Mouse (Mus musculus): Measurements from ENCODE around the gene Tprkb.
"Not testable (repeated sequence)": the region's sequence is repeated elsewhere in the genome, so short reads cannot be mapped to it uniquely, and the experiment has no call there.

Tprkb gene

DNA sequence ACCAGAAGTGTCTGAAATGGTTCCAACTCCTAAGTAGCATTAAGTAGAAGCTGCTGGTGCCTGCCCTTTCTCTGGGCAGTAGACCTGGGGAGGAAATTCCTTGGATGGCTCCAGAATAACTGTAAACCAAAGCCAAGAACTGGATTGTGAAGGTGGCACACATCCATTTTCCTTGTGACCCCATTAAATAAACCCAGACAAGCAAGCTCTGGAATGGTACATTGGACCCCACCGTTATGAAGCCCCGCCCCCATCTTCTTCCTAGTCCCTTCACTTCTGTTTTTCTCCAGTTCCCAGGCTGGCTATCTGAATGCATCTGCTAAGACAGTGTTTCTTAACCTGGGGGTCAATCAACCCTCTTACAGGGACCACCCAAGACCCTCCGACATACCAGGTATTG, at the start of gene Tprkb:
Tprkb (plus strand) TSS at position 279 of the 400 bp plus-strand sequence.
- in situ Hi-C loops (cut with MboI, MseI): no loop called here

GRCm38 (mm10) chr6:85862565-85862964, 49.1 kb upstream of the Tprkb start:
- in situ Hi-C loops (cut with MboI, MseI): no loop called here

DNA sequence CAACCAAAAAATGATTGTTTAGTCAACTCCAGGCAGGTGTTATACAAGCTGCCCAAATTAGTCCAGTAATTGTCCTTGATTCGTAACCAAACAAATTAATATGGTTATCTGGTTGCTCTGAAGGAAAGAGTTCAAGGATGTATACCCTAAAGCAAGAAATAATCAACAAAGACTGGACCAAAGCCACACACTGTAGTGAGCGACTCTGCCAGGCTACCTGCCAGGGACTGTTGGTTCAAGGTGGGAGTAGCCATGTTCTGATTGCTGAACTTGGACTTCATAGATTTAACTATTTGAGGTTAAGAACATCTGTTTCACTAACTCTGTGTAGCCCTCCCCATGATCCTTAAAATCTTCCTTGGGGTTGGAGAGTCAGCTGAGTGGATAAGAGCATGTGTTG, 48.5 kb upstream of the Tprkb start:
- in situ Hi-C loops (cut with MboI, MseI): no loop called here

- in situ Hi-C loops (cut with MboI, MseI): no loop called here
Observed at GRCm38 (mm10) chr6:85863840-85864239, 47.8 kb upstream of the Tprkb start.

GRCm38 (mm10) chr6:85864900-85865639, 46.6 kb upstream of the Tprkb start:
- in situ Hi-C loops (cut with MboI, MseI): not testable (repeated sequence)

GRCm38 (mm10) chr6:85866166-85866565, 45.5 kb upstream of the Tprkb start:
- in situ Hi-C loops (cut with MboI, MseI): not testable (repeated sequence)

GRCm38 (mm10) chr6:85866995-85867394, 44.7 kb upstream of the Tprkb start:
- in situ Hi-C loops (cut with MboI, MseI): not testable (repeated sequence)

GRCm38 (mm10) chr6:85867726-85868690, 43.7 kb upstream of the Tprkb start:
- in situ Hi-C loops (cut with MboI, MseI): no loop called here

DNA sequence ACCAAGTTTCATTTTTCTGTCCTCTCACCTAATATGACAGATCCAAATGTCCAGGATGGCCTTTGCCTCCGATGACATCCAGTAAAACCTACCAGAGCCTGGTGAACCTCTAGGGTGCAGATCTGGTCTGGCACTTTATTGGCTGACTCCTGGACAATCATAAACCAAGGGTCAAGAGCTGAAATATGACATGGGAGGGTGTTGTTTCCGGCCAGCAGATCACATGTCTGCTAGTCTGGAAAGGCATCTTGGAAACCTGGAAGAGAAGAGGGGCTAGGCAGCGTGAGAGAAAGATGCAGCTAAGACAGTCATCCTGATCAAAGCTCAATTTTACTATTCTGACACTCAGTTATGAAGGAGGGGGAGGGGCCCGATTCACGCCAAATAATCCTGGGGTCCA, 42.7 kb upstream of the Tprkb start, which contains the start of gene Nat8f2:
Nat8f2 (minus strand) TSS at position 153 of the 400 bp plus-strand sequence.
- in situ Hi-C loops (cut with MboI, MseI): not testable (repeated sequence)

DNA sequence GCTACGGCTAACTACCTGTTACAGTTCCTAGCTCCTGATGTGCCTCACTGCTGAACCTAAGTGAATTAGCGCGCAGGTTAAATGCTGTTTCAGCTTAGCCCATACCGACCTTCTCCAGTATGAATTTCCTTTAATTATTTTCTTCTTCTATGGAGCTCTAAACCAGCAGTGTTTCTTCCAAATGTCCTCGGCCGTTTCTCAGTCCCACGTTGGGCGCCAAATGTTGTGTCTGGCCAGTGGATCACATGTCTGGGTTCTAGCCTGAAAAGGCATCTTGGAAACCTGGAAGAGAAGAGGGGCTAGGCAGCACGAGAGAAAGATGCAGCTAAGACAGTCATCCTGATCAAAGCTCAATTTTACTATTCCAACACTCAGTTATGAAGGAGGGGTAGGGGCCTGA, 28.4 kb upstream of the Tprkb start:
- in situ Hi-C loops (cut with MboI, MseI): not testable (repeated sequence)

DNA sequence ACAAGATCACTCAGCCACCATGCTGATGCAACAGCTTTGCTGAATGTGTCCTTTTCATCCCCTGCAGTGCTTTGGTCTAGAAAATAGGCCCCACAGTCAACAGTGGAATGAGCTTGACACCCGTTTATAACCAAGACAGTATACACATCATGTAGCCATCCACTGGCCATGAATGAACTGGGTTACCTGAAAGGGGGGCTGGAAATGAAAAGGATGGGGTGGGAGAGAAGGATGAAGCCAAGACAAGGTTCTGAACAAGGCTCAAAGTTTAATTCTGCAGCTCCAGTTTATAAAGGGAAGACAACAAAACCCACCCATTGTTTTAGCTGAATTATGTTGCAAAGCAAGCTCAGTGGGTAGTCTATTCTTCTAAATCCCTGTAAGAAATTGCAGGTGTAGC, 27.4 kb upstream of the Tprkb start:
- in situ Hi-C loops (cut with MboI, MseI): no loop called here

- in situ Hi-C loops (cut with MboI, MseI): no loop called here
Observed at GRCm38 (mm10) chr6:85888961-85889360, 22.7 kb upstream of the Tprkb start.

DNA sequence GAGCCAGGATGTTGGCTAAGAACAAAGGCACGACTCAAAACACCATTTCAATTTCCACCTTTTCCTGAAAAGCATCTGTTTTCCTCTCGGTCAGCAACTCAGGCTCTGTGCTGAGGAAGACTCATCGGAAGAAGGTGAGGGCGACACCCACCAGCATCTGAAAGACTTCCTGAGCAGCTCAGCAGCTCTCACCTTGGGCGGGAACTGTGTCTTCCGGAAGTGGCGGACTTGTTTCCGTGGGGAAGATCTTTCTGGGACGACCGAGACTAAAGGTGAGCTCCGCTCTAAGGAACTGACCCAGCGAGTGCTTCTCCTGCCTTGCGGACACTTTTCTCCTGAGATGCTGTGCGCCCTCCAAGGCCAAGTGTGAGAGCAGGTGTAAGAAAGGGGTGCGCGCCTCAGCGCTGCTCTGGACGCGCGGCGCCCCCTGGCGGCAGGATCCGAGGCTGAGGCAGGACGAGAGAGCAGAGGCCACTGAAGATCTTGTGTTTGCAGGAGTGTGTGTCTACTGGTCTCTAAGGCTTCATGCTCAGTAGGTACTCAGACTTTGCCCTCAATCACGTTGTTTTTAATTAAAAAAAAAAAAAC, 16.5 kb upstream of the Tprkb start:
- in situ Hi-C loops (cut with MboI, MseI): loop anchor here in 1 of 2 experiments (5.0 kb wide), 1 partner anchor 63 kb away; the partner anchor contains the start of gene Nat8

DNA sequence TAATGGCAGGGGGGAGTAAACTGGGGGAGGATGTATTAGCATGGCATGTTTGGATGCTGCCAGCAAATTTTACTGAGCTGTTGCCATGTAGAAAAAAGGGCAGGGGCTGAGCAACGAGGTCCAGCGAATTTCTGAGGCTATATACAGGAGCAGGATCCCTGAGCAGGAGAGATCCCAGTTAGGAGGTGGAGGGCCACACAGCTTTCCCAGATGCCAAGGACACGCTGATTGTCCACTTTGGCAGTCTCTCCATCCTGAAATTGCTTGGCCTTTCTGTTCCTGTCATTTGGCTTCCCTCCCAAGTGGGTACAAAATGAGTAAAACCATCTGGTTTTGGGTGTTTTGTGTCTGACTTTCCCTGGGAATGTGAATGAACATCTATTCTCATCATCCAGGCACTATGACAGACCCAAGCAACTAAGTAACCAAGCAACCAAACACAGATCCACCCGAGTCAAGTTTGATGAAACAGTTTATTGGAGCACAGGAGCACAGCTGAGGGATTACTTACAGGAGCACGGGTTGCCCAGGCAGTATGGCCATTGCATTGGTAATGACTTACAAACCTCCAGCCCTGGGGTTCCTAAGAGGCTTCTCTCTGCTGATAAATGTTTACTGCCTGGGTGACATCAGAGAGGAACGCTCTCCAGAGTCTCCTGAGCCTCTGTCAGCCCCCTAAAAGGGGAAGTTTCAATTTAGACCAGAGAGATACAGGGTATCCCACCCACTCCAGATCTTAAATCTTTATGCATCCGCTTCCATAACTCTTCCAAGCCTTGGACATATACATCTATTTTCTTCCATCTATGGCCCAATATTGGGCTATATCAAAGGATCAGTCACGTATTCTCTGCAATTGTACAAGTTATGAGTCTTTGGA, 12.8 kb upstream of the Tprkb start:
- in situ Hi-C loops (cut with MboI, MseI): loop anchor here in 1 of 2 experiments (5.0 kb wide), 1 partner anchor 67 kb away; the partner anchor contains the start of gene Nat8

DNA sequence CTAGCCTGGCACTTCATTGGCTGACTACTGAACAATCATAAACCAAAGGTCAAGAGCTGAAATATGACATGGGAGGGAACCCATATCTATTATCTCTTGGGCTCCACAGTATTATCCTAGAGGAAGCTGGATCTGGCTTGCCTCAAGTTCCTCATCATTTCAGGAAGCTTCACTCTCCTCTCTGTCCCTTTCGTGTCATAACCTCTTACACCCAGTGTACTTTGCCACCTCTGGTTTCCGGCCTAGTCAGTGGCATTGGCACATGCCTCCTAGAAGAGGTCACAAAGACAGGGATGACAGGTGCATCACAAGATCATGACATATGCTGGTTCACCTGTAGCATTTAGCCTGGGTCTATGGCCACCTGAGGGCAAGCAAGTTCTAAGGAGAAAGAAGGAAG, 9.4 kb upstream of the Tprkb start:
- in situ Hi-C loops (cut with MboI, MseI): no loop called here

DNA sequence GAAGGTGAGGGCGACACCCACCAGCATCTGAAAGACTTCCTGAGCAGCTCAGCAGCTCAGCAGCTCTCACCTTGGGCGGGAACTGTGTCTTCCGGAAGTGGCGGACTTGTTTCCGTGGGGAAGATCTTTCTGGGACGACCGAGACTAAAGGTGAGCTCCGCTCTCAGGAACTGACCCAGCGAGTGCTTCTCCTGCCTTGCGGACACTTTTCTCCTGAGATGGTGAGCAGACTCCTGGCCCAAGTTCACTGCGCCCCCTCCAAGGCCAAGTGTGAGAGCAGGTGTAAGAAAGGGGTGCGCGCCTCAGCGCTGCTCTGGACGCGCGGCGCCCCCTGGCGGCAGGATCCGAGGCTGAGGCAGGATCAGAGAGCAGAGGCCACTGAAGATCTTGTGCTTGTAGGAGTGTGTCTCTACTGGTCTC, 7.0 kb upstream of the Tprkb start, which contains the start of gene Nat8f4:
Nat8f4 (minus strand) TSS at position 243 of the 420 bp plus-strand sequence.
- in situ Hi-C loops (cut with MboI, MseI): loop anchor here (5.0 kb wide), 2 partner anchors 317 to 322 kb away; partner anchors contain the start of gene Alms1 (in 1 of the 2)

DNA sequence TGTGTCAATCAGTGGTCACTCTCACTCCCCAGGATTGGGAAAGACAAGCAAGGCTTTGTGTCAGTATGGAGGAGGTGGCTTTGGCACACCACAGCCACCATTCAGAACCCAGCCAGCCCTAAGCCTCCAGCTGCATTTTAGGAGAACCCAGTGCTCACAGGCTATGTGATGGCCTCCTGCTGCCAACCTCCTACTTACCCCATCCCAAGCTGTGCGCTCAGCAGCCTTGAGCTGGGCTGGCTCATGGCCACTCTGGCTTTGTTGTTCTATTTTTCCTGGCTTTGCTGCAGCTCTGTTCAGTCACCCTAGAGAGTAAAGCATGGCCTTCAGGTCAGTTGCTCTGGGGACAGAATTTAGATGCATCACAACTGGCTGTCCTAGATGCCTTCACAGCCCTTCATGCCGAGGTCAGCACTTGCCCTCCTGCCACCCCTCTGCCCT, 4.7 kb upstream of the Tprkb start:
- in situ Hi-C loops (cut with MboI, MseI): loop anchor here (5.0 kb wide), 2 partner anchors 320 to 325 kb away; partner anchors contain the start of gene Alms1 (in 1 of the 2)

DNA sequence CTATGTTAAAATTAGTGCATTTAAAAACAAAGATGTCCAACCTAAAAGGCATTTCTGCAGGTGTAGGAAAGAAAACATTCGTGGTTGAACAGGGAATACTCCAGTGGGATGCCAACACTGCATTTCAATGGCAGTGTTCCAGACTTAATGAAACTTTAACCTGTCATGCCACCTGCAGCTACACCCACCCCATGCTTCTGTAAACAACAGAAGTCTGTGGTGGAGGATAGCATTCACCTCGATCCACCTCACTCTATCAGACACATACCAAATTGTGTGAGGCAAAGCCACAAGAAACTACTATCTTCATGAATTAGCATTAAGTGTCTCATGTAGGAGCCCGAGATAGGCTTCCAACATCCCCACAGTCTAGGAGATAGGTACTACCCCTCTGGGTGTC, 3.3 kb upstream of the Tprkb start:
- in situ Hi-C loops (cut with MboI, MseI): loop anchor here (5.0 kb wide), 2 partner anchors 321 to 326 kb away; partner anchors contain the start of gene Alms1 (in 1 of the 2)

DNA sequence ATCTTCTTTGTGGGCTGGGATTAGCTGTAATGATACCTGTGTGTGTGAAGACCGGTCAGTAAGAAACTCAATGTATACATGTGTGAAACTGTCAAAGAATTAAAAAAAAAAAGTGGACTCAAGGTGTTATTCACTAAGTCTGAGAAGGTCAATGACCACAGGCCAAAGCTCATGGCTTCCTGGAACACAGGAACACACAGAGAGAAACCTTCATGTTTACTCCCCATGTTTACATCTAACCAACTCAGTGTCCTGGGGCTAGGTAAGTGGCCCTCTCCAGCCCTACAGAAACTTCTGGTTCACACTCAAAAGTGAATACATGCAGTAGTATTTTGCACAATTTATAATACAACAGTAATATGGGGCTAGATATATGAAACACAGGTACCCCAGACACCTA, 2.0 kb upstream of the Tprkb start:
- in situ Hi-C loops (cut with MboI, MseI): loop anchor here (5.0 kb wide), 2 partner anchors 322 to 327 kb away; partner anchors contain the start of gene Alms1 (in 1 of the 2)

DNA sequence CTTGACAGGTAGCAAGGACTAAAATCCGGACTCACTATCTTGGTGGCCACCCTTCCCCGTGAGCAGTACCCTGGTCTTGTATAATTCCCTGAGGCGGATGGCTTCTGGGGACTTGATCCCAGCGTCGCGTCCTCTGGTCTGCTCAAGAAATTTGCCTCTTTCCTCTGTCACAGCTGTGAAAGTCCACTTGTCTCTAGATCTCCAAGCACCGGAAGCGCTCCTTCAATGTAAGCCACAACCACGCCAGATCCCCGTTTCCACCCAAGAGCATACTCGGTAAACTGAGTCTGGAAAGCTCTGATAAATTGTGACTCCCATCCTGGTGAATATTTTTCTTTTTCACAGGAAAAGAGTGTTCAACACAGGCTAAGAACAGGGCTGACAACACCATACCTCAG, 3.5 kb downstream of the Tprkb start:
- in situ Hi-C loops (cut with MboI, MseI): no loop called here
